Mouse (Mus musculus): ENCODE results near the gene Gkap1. TPM values are rescaled to one million over a fixed set of nuclear protein-coding genes. Genes with fewer than 3 reads are reported as not detected.

Gene Gkap1
- total and polyA plus RNA-seq, 3 experiments, result 26.7 to 34.1 TPM; not detected in 1

DNA sequence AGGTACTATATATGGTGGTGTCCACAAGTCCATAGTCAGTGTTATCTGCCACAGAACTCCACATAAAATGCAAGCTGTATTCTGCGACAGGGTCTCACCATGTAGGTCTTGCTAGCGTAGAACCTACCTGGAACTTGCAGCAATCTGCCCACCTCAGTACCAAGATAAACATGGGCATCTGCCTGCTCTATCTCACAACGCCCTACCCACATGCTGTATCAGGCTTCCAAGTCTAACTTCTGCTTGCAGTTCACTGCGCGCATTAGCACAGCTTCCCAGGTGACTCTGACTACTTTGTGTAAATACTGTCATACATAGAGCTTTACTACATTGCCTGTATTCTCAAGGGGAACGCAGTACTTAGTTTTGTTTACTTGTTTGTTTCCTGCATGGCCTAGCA is 26.5 kb upstream of the Gkap1 start:
- TF ChIP-seq TCF12 (IDR thresholded peaks at IDR 0.05; ENCODE audit: low read depth, low read length) (0 out of 2 replicates have a peak, but pooled peaks have one; percentile 16), EP300 (IDR thresholded peaks at IDR 0.05; ENCODE audit: low read depth in 1 of 2, low read length in 2 of 2) (peak in 1 of 2 experiments; percentile 35; a peak in 1 of 4 replicates), ELF1 (IDR thresholded peaks at IDR 0.05; ENCODE audit: low read depth, low read length) (no peak), TBP (IDR thresholded peaks at IDR 0.05; ENCODE audit: low read depth, low read length) (peak; percentile 74), POLR2A (IDR thresholded peaks at IDR 0.05; ENCODE audit: control insufficient read depth in 1 of 2, insufficient read depth in 1 of 2, low read depth in 1 of 2, low read length in 2 of 2, poor library complexity in 1 of 2) (no peak), GATA1 (IDR thresholded peaks at IDR 0.05; ENCODE audit: low read depth, low read length) (peak; percentile 38; the same call in 1 of the 2 replicates), RCOR1 (IDR thresholded peaks at IDR 0.05; ENCODE audit: low read depth, low read length) (peak; percentile 11; the same call in 1 of the 2 replicates)
- DNase-seq (ENCODE audit: low read depth, low spot score), result peak; percentile 37
- H3K27me3 ChIP-seq (ENCODE audit: control insufficient read depth in 1 of 2, insufficient read depth in 2 of 2, low read length in 2 of 2), result no peaks in the 10 kb centered on the region
- no peaks in the 10 kb centered on the region for H3K79me2 ChIP-seq (ENCODE audit: control insufficient read depth, insufficient read depth, low read length, poor library complexity)
- H3K9ac ChIP-seq (ENCODE audit: control insufficient read depth, low read depth, low read length, poor library complexity, severe bottlenecking), result no peak overlapping the region
- H3K4me3 ChIP-seq (ENCODE audit: control insufficient read depth in 1 of 2, insufficient read depth in 1 of 2, low read depth in 2 of 2, low read length in 2 of 2), result no peak overlapping the region
- H3K4me1 ChIP-seq (ENCODE audit: control insufficient read depth in 1 of 2, insufficient read depth in 2 of 2, low read length in 2 of 2), result peaks cover 5 to 9% of the 10 kb centered on the region in 2 experiments
- no peaks in the 10 kb centered on the region for H3K9me3 ChIP-seq (replicated peaks; ENCODE audit: insufficient read depth, low read length)
- H3K36me3 ChIP-seq (ENCODE audit: control insufficient read depth in 1 of 2, insufficient read depth in 2 of 2, low read length in 2 of 2), result peaks cover 0 to 4% of the 10 kb centered on the region in 2 experiments; a peak in 2 of 4 replicates
- H3K27ac ChIP-seq (ENCODE audit: control insufficient read depth, low read depth, low read length), result no peak overlapping the region

DNA sequence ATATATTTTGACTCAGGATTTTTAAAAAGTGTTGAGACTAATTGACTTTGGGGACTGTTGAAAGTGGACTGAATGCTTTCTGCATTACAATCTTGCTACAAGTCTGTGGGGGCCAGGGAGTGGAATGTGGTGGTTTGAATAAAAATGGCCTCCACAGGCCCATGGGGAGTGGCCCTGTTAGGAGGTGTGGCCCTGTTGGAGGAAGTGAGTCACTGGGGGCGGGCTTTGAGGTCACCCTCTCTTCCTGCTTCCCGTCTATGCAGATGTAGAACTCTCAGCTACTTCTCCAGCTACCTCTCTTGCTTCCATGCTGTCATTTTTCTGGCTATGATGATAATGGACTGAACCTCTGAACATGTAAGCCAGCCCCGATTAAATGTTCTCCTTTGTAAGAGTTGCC is 23.3 kb upstream of the Gkap1 start:
- H3K9me3 ChIP-seq (replicated peaks; ENCODE audit: insufficient read depth, low read length), result no peaks in the 10 kb centered on the region
- no peaks in the 10 kb centered on the region; a peak in 1 of 4 replicates for H3K4me1 ChIP-seq (ENCODE audit: control insufficient read depth in 1 of 2, insufficient read depth in 2 of 2, low read length in 2 of 2)
- peak; percentile 52 for DNase-seq (ENCODE audit: low read depth, low spot score)
- H3K27me3 ChIP-seq (ENCODE audit: control insufficient read depth in 1 of 2, insufficient read depth in 2 of 2, low read length in 2 of 2), result no peaks in the 10 kb centered on the region
- H3K79me2 ChIP-seq (ENCODE audit: control insufficient read depth, insufficient read depth, low read length, poor library complexity), result no peaks in the 10 kb centered on the region
- H3K36me3 ChIP-seq (ENCODE audit: control insufficient read depth in 1 of 2, insufficient read depth in 2 of 2, low read length in 2 of 2), result peaks cover 0 to 7% of the 10 kb centered on the region in 2 experiments; a peak in 1 of 4 replicates
- TF ChIP-seq E2F4 (IDR thresholded peaks at IDR 0.05; ENCODE audit: borderline replicate concordance, low read depth, low read length) (no peak), BHLHE40 (IDR thresholded peaks at IDR 0.05; ENCODE audit: borderline replicate concordance, low read depth, low read length) (no peak), SIN3A (IDR thresholded peaks at IDR 0.05; ENCODE audit: low read length) (no peak), POLR2AphosphoS5 (IDR thresholded peaks at IDR 0.05; ENCODE audit: borderline replicate concordance, low read depth, low read length) (no peak), ZMIZ1 (IDR thresholded peaks at IDR 0.05; ENCODE audit: low read depth, low read length) (no peak), ZKSCAN1 (IDR thresholded peaks at IDR 0.05; ENCODE audit: low read depth, low read length) (no peak), MAZ (IDR thresholded peaks at IDR 0.05; ENCODE audit: low read depth, low read length) (no peak), ETS1 (IDR thresholded peaks at IDR 0.05; ENCODE audit: low read depth, low read length) (no peak), CHD2 (IDR thresholded peaks at IDR 0.05; ENCODE audit: low read length) (no peak), NELFE (IDR thresholded peaks at IDR 0.05; ENCODE audit: low read depth, low read length) (no peak), MYC (IDR thresholded peaks at IDR 0.05; ENCODE audit: low read depth, low read length) (no peak), NRF1 (IDR thresholded peaks at IDR 0.05; ENCODE audit: insufficient read depth, low read depth, low read length, poor library complexity, severe bottlenecking) (no peak), USF2 (IDR thresholded peaks at IDR 0.05; ENCODE audit: borderline replicate concordance in 1 of 2, insufficient read depth in 1 of 2, low read depth in 1 of 2, low read length in 2 of 2) (no peak), JUND (IDR thresholded peaks at IDR 0.05; ENCODE audit: low read depth, low read length) (no peak)
- H3K4me3 ChIP-seq (ENCODE audit: control insufficient read depth in 1 of 2, insufficient read depth in 1 of 2, low read depth in 2 of 2, low read length in 2 of 2), result no peak overlapping the region
- no peak overlapping the region for H3K9ac ChIP-seq (ENCODE audit: control insufficient read depth, low read depth, low read length, poor library complexity, severe bottlenecking)
- no peak overlapping the region for H3K27ac ChIP-seq (ENCODE audit: control insufficient read depth, low read depth, low read length)
